Comparison of ENCODE assay signal across 22 mouse cellular contexts in genomic region chr16:87133874-87134273, GRCm38 (mm10).
"Had no signal": no experiment of that assay in that cellular context is flagged by ENCODE, and none has a peak within 500 bp of the region (broad histone marks: within the 10 kb centered on the region; RNA-seq: fewer than 3 reads in every experiment).

No protein-coding gene starts in this region.

- H3K4me2 ChIP-seq: hindbrain, embryonic 13.5 days; hindbrain, embryonic 15.5 days; kidney, embryonic 15.5 days; limb, embryonic 13.5 days; limb, embryonic 15.5 days; liver, embryonic 12.5 days had no signal

- H3K9ac ChIP-seq: forebrain, postnatal 0 days; hindbrain, embryonic 13.5 days; hindbrain, embryonic 15.5 days; kidney, embryonic 15.5 days; limb, embryonic 13.5 days; limb, embryonic 15.5 days; liver, embryonic 12.5 days; liver, embryonic 14.5 days had no signal

- H3K27ac ChIP-seq: hindbrain, embryonic 13.5 days; hindbrain, embryonic 15.5 days; hindbrain, postnatal 0 days; kidney, embryonic 15.5 days; kidney, postnatal 0 days; limb, embryonic 13.5 days; limb, embryonic 15.5 days; liver, embryonic 12.5 days; liver, embryonic 14.5 days had no signal

- H3K4me1 ChIP-seq: hindbrain, embryonic 13.5 days; hindbrain, embryonic 15.5 days; kidney, embryonic 15.5 days; limb, embryonic 15.5 days; liver, embryonic 12.5 days had no signal

- DNase-seq: forebrain, postnatal 0 days; gastrocnemius, postnatal 14 days; gastrocnemius, postnatal 36 days; heart, adult 18-20 months; kidney, adult 2 months; kidney, adult 9 months; kidney, postnatal 14 days; kidney, postnatal 36 days; layer of hippocampus, adult 9-11 months; layer of hippocampus, postnatal 36 days; left cerebral cortex, postnatal 4 days; lung, adult 18-20 months had no signal

- H3K36me3 ChIP-seq: hindbrain, embryonic 13.5 days; hindbrain, embryonic 15.5 days; kidney, embryonic 15.5 days; limb, embryonic 13.5 days; limb, embryonic 15.5 days; liver, embryonic 12.5 days had no signal

- H3K9me3 ChIP-seq: hindbrain, embryonic 13.5 days; hindbrain, embryonic 15.5 days; kidney, embryonic 15.5 days; limb, embryonic 13.5 days; limb, embryonic 15.5 days had no signal

- H3K4me3 ChIP-seq: hindbrain, embryonic 13.5 days; hindbrain, embryonic 15.5 days; kidney, embryonic 15.5 days; limb, embryonic 13.5 days; limb, embryonic 15.5 days; liver, embryonic 12.5 days had no signal

- H3K27me3 ChIP-seq: hindbrain, embryonic 13.5 days; hindbrain, embryonic 15.5 days; kidney, embryonic 15.5 days; limb, embryonic 13.5 days; limb, embryonic 15.5 days; liver, embryonic 12.5 days had no signal

- ATAC-seq: forebrain, postnatal 0 days; hindbrain, postnatal 0 days; intestine, postnatal 0 days; liver, embryonic 12.5 days had no signal
